Mouse (Mus musculus) intestine, postnatal 0 days (tissue): ENCODE measurements around the gene Vmn1r37. TPM values are rescaled to one million over a fixed set of nuclear protein-coding genes. Genes with fewer than 3 reads are reported as not detected.
"Not testable (repeated sequence)": the region's sequence is repeated elsewhere in the genome, so short reads cannot be mapped to it uniquely, and the experiment has no call there.

Experiments used
- ATAC-seq: fragments of 200-750 bp; cut with Nextera tagmentation; 2 replicates; pipeline ENCODE4 v1.8.0; 2017; ENCODE audit warnings: mild to moderate bottlenecking, moderate TSS enrichment, moderate library complexity
- H3K27ac ChIP-seq: fragments of 300-500 bp; sonication (generic); 2 replicates; pipeline ENCODE4 v1.5.1; 2014; ENCODE audit warnings: mild to moderate bottlenecking, low read depth, low read length, moderate library complexity
- H3K27me3 ChIP-seq: fragments of 300-500 bp; sonication (generic); replicated peaks from 2 replicates; pipeline ENCODE4 v1.6.1; 2014; ENCODE audit warnings: low read length, mixed read lengths; ENCODE audit not compliant: control insufficient read depth, insufficient read depth
- H3K36me3 ChIP-seq: fragments of 300-500 bp; sonication (generic); 2 replicates; pipeline ENCODE4 v1.6.1; 2014; ENCODE audit warnings: mild to moderate bottlenecking, moderate library complexity; ENCODE audit not compliant: control insufficient read depth, insufficient read depth
- H3K4me1 ChIP-seq: fragments of 300-500 bp; sonication (generic); replicated peaks from 2 replicates; pipeline ENCODE4 v1.6.1; 2014; ENCODE audit warnings: antibody characterized with exemption, low read length, mixed read lengths; ENCODE audit not compliant: control insufficient read depth, insufficient read depth
- H3K4me2 ChIP-seq: fragments of 300-500 bp; sonication (generic); replicated peaks from 2 replicates; pipeline ENCODE4 v1.6.1; 2014; ENCODE audit warnings: low read depth, mild to moderate bottlenecking, moderate library complexity
- H3K4me3 ChIP-seq: fragments of 300-500 bp; sonication (generic); 2 replicates; pipeline ENCODE4 v1.5.1; 2014; ENCODE audit warnings: low read depth, low read length
- H3K9ac ChIP-seq: fragments of 300-500 bp; sonication (generic); 2 replicates; pipeline ENCODE4 v1.6.1; 2014; ENCODE audit warnings: mild to moderate bottlenecking, low read depth, low read length
- H3K9me3 ChIP-seq: fragments of 300-500 bp; sonication (generic); 2 replicates; pipeline ENCODE4 v1.6.1; 2016; ENCODE audit warnings: mixed run types; ENCODE audit not compliant: control insufficient read depth
- CTCF ChIP-seq: sonication (generic); IDR thresholded peaks from 2 replicates; pipeline ENCODE4 v1.5.1; 2016; ENCODE audit warnings: low read depth, mild to moderate bottlenecking, control low read depth, antibody characterized with exemption, moderate library complexity
- WGBS: fragments of 180-500 bp; shearing (Covaris S2); extraction: QIAGEN DNeasy Blood & Tissue Kit; methylation state at CpG from one replicate; pipeline ENCODE4 v1.1.7; 2014; 5-methylcytosine and 5-hydroxymethylcytosine counted together
- polyA plus RNA-seq: library from polyadenylated mRNA; unstranded; fragments of >200 nt; fragmentation: Nextera tagmentation; extraction: Ambion mirVana; gene quantifications from 2 replicates; pipeline ENCODE4 v1.2.1, GENCODE M21; 2015

The Vmn1r37 gene
- not detected in 2 replicates for polyA plus RNA-seq

- H3K27ac ChIP-seq, H3K4me3 ChIP-seq, ATAC-seq, H3K9me3 ChIP-seq, H3K9ac ChIP-seq, H3K27me3 ChIP-seq, H3K4me2 ChIP-seq, H3K4me1 ChIP-seq, H3K36me3 ChIP-seq: not testable (repeated sequence)
Observed at GRCm38 (mm10) chr6:66729082-66729481, at the start of gene Vmn1r37. Vmn1r37 (plus strand) TSS chr6:66729382.

- no peak for ATAC-seq
- Histone ChIP-seq H3K9me3 (no peaks in the 10 kb centered on the region), H3K4me2 (no peak within 1 kb of the TSS), H3K27me3 (no peaks in the 10 kb centered on the region), H3K36me3 (no peaks in the 10 kb centered on the region), H3K9ac (no peak within 1 kb of the TSS), H3K27ac (no peak within 1 kb of the TSS), H3K4me3 (no peak within 1 kb of the TSS), H3K4me1 (no peaks in the 10 kb centered on the region)
- whole genome bisulfite sequencing = 85% methylated on average over 3 of the region's 3 CpGs
- no peak for TF ChIP-seq CTCF
Observed at GRCm38 (mm10) chr6:66685806-66686205, 43.4 kb upstream of the Vmn1r37 start, which contains the start of gene Vmn1r35. Vmn1r35 (minus strand) TSS chr6:66685906.

GRCm38 (mm10) chr6:66708901-66709300, 20.3 kb upstream of the Vmn1r37 start:
- no peaks in the 10 kb centered on the region for H3K4me1 ChIP-seq
- H3K4me3 ChIP-seq = no peak overlapping the region
- H3K9ac ChIP-seq = no peak overlapping the region
- no peak for TF ChIP-seq CTCF
- ATAC-seq = no peak
- no peak overlapping the region for H3K27ac ChIP-seq
- H3K36me3 ChIP-seq = no peaks in the 10 kb centered on the region
- H3K4me2 ChIP-seq = no peak overlapping the region
- no peaks in the 10 kb centered on the region for H3K9me3 ChIP-seq
- no peaks in the 10 kb centered on the region for H3K27me3 ChIP-seq

GRCm38 (mm10) chr6:66713854-66714253, 15.3 kb upstream of the Vmn1r37 start:
- WGBS = 78% methylated on average over 3 of the region's 3 CpGs
- no peaks in the 10 kb centered on the region for H3K4me1 ChIP-seq
- H3K27me3 ChIP-seq = no peaks in the 10 kb centered on the region
- no peaks in the 10 kb centered on the region for H3K9me3 ChIP-seq
- H3K36me3 ChIP-seq = no peaks in the 10 kb centered on the region
- no peak for TF ChIP-seq CTCF
- H3K9ac ChIP-seq = no peak overlapping the region
- no peak overlapping the region for H3K4me2 ChIP-seq
- H3K27ac ChIP-seq = no peak overlapping the region
- H3K4me3 ChIP-seq = no peak overlapping the region
- ATAC-seq = no peak

GRCm38 (mm10) chr6:66719068-66719467, 10.1 kb upstream of the Vmn1r37 start, which contains the start of gene Vmn1r36:
Vmn1r36 (minus strand) TSS chr6:66719168.
- H3K27ac ChIP-seq, H3K4me3 ChIP-seq, H3K36me3 ChIP-seq, H3K9me3 ChIP-seq, H3K9ac ChIP-seq, H3K4me2 ChIP-seq, ATAC-seq, H3K27me3 ChIP-seq, H3K4me1 ChIP-seq: not testable (repeated sequence)
- WGBS = 72% methylated on average over 2 of the region's 2 CpGs

GRCm38 (mm10) chr6:66782527-66782926, 53.3 kb downstream of the Vmn1r37 start, which contains the start of gene Vmn1r38:
Vmn1r38 (minus strand) TSS chr6:66782627.
- not testable (repeated sequence) for H3K4me3 ChIP-seq, H3K4me1 ChIP-seq, H3K36me3 ChIP-seq, H3K4me2 ChIP-seq, H3K27ac ChIP-seq, ATAC-seq, H3K9ac ChIP-seq, H3K27me3 ChIP-seq, H3K9me3 ChIP-seq

Other genes starting within 250 kb of the Vmn1r37 start
- 30.5 and 36.4 TPM in 2 replicates for gene Mad2l1, start 194.0 kb upstream of the Vmn1r37 start, polyA plus RNA-seq
- not detected in 2 replicates for gene Vmn1r32, start 169.3 kb upstream of the Vmn1r37 start, polyA plus RNA-seq
- not detected in 2 replicates for gene Vmn1r33, start 111.1 kb upstream of the Vmn1r37 start, polyA plus RNA-seq
- not detected in 2 replicates for gene Vmn1r34, start 85.5 kb upstream of the Vmn1r37 start, polyA plus RNA-seq
- not detected in 2 replicates for gene Vmn1r35, start 43.5 kb upstream of the Vmn1r37 start, polyA plus RNA-seq
- gene Vmn1r36, start 10.2 kb upstream of the Vmn1r37 start, polyA plus RNA-seq = not detected in 2 replicates
- not detected in 2 replicates for gene Vmn1r38, start 53.2 kb downstream of the Vmn1r37 start, polyA plus RNA-seq
- gene Vmn1r39, start 81.2 kb downstream of the Vmn1r37 start, polyA plus RNA-seq = not detected in 2 replicates
- 265 and 271 TPM in 2 replicates for gene Gng12, start 167.0 kb downstream of the Vmn1r37 start, polyA plus RNA-seq